Comparison of ENCODE assay signal across 7 mouse cellular contexts in genomic region chr3:9345885-9346284, GRCm38 (mm10).
DNase-seq lines count a peak whose midpoint lies in the region; ATAC-seq and TF ChIP-seq lines count a peak whose summit lies in the region.

No protein-coding gene starts in this region.

- H3K9me3 ChIP-seq in forebrain, embryonic 14.5 days (replicated peaks; ENCODE audit: control insufficient read depth, low read length), result no peaks in the 10 kb centered on the region
- no peaks in the 10 kb centered on the region for H3K9me3 ChIP-seq in limb, embryonic 12.5 days
- H3K9me3 ChIP-seq in stomach, embryonic 14.5 days (ENCODE audit: control insufficient read depth, low read depth, low read length), result no peaks in the 10 kb centered on the region

- H3K9ac ChIP-seq in forebrain, embryonic 14.5 days (ENCODE audit: low read length), result peak overlapping the region; percentile 73; the same call in 1 of the 2 replicates
- H3K9ac ChIP-seq in limb, embryonic 12.5 days (replicated peaks), result peak overlapping the region; percentile 53; the same call in 1 of the 2 replicates
- H3K9ac ChIP-seq in stomach, embryonic 14.5 days (replicated peaks; ENCODE audit: low read depth, low read length), result no peak overlapping the region

- ATAC-seq in forebrain, embryonic 14.5 days, result no peak
- ATAC-seq in limb, embryonic 12.5 days (ENCODE audit: insufficient number of reproducible peaks, insufficient read depth, low FRiP score, low TSS enrichment, low read depth), result no peak
- no peak for ATAC-seq in stomach, embryonic 14.5 days (ENCODE audit: insufficient number of reproducible peaks, insufficient read depth, low FRiP score, low read depth)
- ATAC-seq in frontal cortex, adult (ENCODE audit: low TSS enrichment), result no peak

- WGBS in forebrain, embryonic 14.5 days, result 17% methylated on average over 9 of the region's 9 CpGs
- WGBS in limb, embryonic 12.5 days, result 15% methylated on average over 9 of the region's 9 CpGs
- WGBS in stomach, embryonic 14.5 days, result 40% methylated on average over 9 of the region's 9 CpGs

- H3K36me3 ChIP-seq in forebrain, embryonic 14.5 days (ENCODE audit: control insufficient read depth, insufficient read depth, low read length), result no peaks in the 10 kb centered on the region
- no peaks in the 10 kb centered on the region for H3K36me3 ChIP-seq in limb, embryonic 12.5 days
- no peaks in the 10 kb centered on the region for H3K36me3 ChIP-seq in stomach, embryonic 14.5 days (ENCODE audit: control insufficient read depth, insufficient read depth, low read length)

- no peak overlapping the region for H3K27ac ChIP-seq in layer of hippocampus, adult 2 months
- H3K27ac ChIP-seq in forebrain, embryonic 14.5 days (ENCODE audit: low read depth, low read length), result no peak overlapping the region
- no peak overlapping the region for H3K27ac ChIP-seq in limb, embryonic 12.5 days
- H3K27ac ChIP-seq in stomach, embryonic 14.5 days (ENCODE audit: low read length), result no peak overlapping the region

- peak overlapping the region; percentile 94 for H3K4me2 ChIP-seq in forebrain, embryonic 14.5 days (ENCODE audit: low read length)
- peak overlapping the region; percentile 98 for H3K4me2 ChIP-seq in limb, embryonic 12.5 days
- peak overlapping the region; percentile 87 for H3K4me2 ChIP-seq in stomach, embryonic 14.5 days (replicated peaks; ENCODE audit: low read depth, low read length)

- 0 out of 2 replicates have a peak, but pooled peaks cover 9% of the 10 kb centered on the region for H3K4me1 ChIP-seq in forebrain, embryonic 14.5 days (ENCODE audit: control insufficient read depth, insufficient read depth, low read length)
- peaks cover 28% of the 10 kb centered on the region for H3K4me1 ChIP-seq in limb, embryonic 12.5 days (replicated peaks)
- peaks cover 5% of the 10 kb centered on the region; the same call in 1 of the 2 replicates for H3K4me1 ChIP-seq in stomach, embryonic 14.5 days (ENCODE audit: control insufficient read depth, insufficient read depth, low read length)

- peak overlapping the region; percentile 56 for H3K4me3 ChIP-seq in layer of hippocampus, adult 2 months
- peak overlapping the region; percentile 45 for H3K4me3 ChIP-seq in forebrain, embryonic 14.5 days (ENCODE audit: low read depth, low read length)
- H3K4me3 ChIP-seq in limb, embryonic 12.5 days (replicated peaks), result peak overlapping the region; percentile 59
- H3K4me3 ChIP-seq in stomach, embryonic 14.5 days (ENCODE audit: low read depth, low read length), result peak overlapping the region; percentile 36; the same call in 1 of the 2 replicates

- no peak for TF ChIP-seq CTCF in layer of hippocampus, adult 2 months (conservative IDR thresholded peaks at IDR 0.05)

- peaks cover 8% of the 10 kb centered on the region for H3K27me3 ChIP-seq in forebrain, embryonic 14.5 days (replicated peaks; ENCODE audit: control insufficient read depth, insufficient read depth, low read length)
- peaks cover 34% of the 10 kb centered on the region for H3K27me3 ChIP-seq in limb, embryonic 12.5 days
- no peaks in the 10 kb centered on the region for H3K27me3 ChIP-seq in stomach, embryonic 14.5 days (ENCODE audit: control insufficient read depth, insufficient read depth, low read length)

- DNase-seq in layer of hippocampus, adult 2 months (ENCODE audit: low spot score in 2 of 2), result no peak
- no peak for DNase-seq in layer of hippocampus, postnatal 36 days
- DNase-seq in forebrain, embryonic 14.5 days (ENCODE audit: low spot score), result no peak
- no peak for DNase-seq in layer of hippocampus, postnatal 25 days (ENCODE audit: extremely low spot score in 1 of 2, low spot score in 1 of 2)
